Mouse (Mus musculus) large intestine, adult 2 months (tissue): ENCODE measurements around the gene Xrn1. TPM values are rescaled to one million over a fixed set of nuclear protein-coding genes. Genes with fewer than 3 reads are reported as not detected.
"Not testable (repeated sequence)": the region's sequence is repeated elsewhere in the genome, so short reads cannot be mapped to it uniquely, and the experiment has no call there.

Source experiments
- DNase-seq: peaks from one replicate; pipeline ENCODE4 v3.0.0-alpha.2; 2012; ENCODE audit warnings: low read depth, low spot score
- WGBS: fragments of 180-500 bp; shearing (Covaris S2); methylation state at CpG from one replicate; pipeline ENCODE4 v1.1.7; 2018; 5-methylcytosine and 5-hydroxymethylcytosine counted together
- polyA plus RNA-seq: library from polyadenylated mRNA; depleted of rRNA; stranded (reverse); fragments of >200 nt; gene quantifications from 2 replicates; pipeline ENCODE4 v1.2.3, GENCODE M21; 2012; rRNA removed

The Xrn1 gene
- 2.9 and 4.6 TPM in 2 replicates for polyA plus RNA-seq

GRCm38 (mm10) chr9:95954585-95955461 lies at the start of gene Xrn1:
TSS of gene Xrn1 (plus strand) at chr9:95954760.
- WGBS, result under 1% methylated on average over 57 of the region's 57 CpGs
- peak; percentile 82 for DNase-seq

GRCm38 (mm10) chr9:95932855-95933254 lies 21.7 kb upstream of the Xrn1 start:
- DNase-seq, result no peak

GRCm38 (mm10) chr9:95953658-95954057 lies 902 bp upstream of the Xrn1 start:
- no peak for DNase-seq
- 77% methylated on average over 4 of the region's 4 CpGs for WGBS

- no peak for DNase-seq
- WGBS, result under 1% methylated on average over 7 of the region's 7 CpGs
Observed at GRCm38 (mm10) chr9:95954226-95954584, 355 bp upstream of the Xrn1 start.

- WGBS, result 81% methylated on average over 2 of the region's 2 CpGs
- no peak for DNase-seq
Observed at GRCm38 (mm10) chr9:95957611-95958010, 3.1 kb downstream of the Xrn1 start.

GRCm38 (mm10) chr9:95958041-95958730 lies 3.6 kb downstream of the Xrn1 start:
- WGBS, result 73% methylated on average over 7 of the region's 7 CpGs
- no peak for DNase-seq

GRCm38 (mm10) chr9:95958731-95959105 lies 4.2 kb downstream of the Xrn1 start:
- DNase-seq, result not testable (repeated sequence)
- WGBS, result 31% methylated on average over 2 of the region's 2 CpGs

GRCm38 (mm10) chr9:95959246-95959645 lies 4.7 kb downstream of the Xrn1 start:
- no peak for DNase-seq
- 46% methylated on average over 6 of the region's 6 CpGs for WGBS

- DNase-seq, result no peak
- 39% methylated on average over 3 of the region's 3 CpGs for WGBS
Observed at GRCm38 (mm10) chr9:95959732-95960428, 5.3 kb downstream of the Xrn1 start.

GRCm38 (mm10) chr9:95961058-95961457 lies 6.5 kb downstream of the Xrn1 start:
- no peak for DNase-seq

- WGBS, result 96% methylated on average over 13 of the region's 13 CpGs
- DNase-seq, result no peak
Observed at GRCm38 (mm10) chr9:95964037-95964436, 9.5 kb downstream of the Xrn1 start.

- DNase-seq, result no peak
- WGBS, result 70% methylated on average over 2 of the region's 2 CpGs
Observed at GRCm38 (mm10) chr9:95978279-95978678, 23.7 kb downstream of the Xrn1 start.

- DNase-seq, result no peak
- 91% methylated on average over 6 of the region's 6 CpGs for WGBS
Observed at GRCm38 (mm10) chr9:95979896-95980295, 25.3 kb downstream of the Xrn1 start.

GRCm38 (mm10) chr9:95992255-95992654 lies 37.7 kb downstream of the Xrn1 start:
- WGBS, result 96% methylated on average over 2 of the region's 2 CpGs
- DNase-seq, result no peak

- 49% methylated on average over 7 of the region's 7 CpGs for WGBS
Observed at GRCm38 (mm10) chr9:96004455-96004854, 49.9 kb downstream of the Xrn1 start.

GRCm38 (mm10) chr9:96010664-96011063 lies 56.1 kb downstream of the Xrn1 start:
- DNase-seq, result no peak
- WGBS, result 88% methylated on average over 7 of the region's 7 CpGs

More at GRCm38 (mm10) chr9:96004455-96004854, 49.9 kb downstream of the Xrn1 start:
- peak; percentile 47 for DNase-seq

- 86% methylated on average over 3 of the region's 3 CpGs for WGBS
- no peak for DNase-seq
Observed at GRCm38 (mm10) chr9:96023921-96024320, 69.4 kb downstream of the Xrn1 start.

GRCm38 (mm10) chr9:96027913-96028312 lies 73.4 kb downstream of the Xrn1 start:
- DNase-seq, result no peak
- WGBS, result 76% methylated on average over 3 of the region's 3 CpGs

- 40% methylated on average over 1 of the region's 1 CpGs for WGBS
- peak; percentile 7 for DNase-seq
Observed at GRCm38 (mm10) chr9:96028818-96029217, 74.3 kb downstream of the Xrn1 start.

GRCm38 (mm10) chr9:96029886-96030285 lies 75.3 kb downstream of the Xrn1 start:
- 95% methylated on average over 5 of the region's 5 CpGs for WGBS
- no peak for DNase-seq
